Mouse (Mus musculus) midbrain, postnatal 0 days (tissue): ENCODE measurements around the gene Car15. TPM values are rescaled to one million over a fixed set of nuclear protein-coding genes. Genes with fewer than 3 reads are reported as not detected.
A peak's percentile ranks its signal among the peaks of the same experiment; 100 is the strongest.

Source experiments
- ATAC-seq: fragments of 200-750 bp; cut with Nextera tagmentation; 2 replicates; pipeline ENCODE4 v1.8.0; 2017; ENCODE audit warnings: moderate number of reproducible peaks, mild to moderate bottlenecking, moderate TSS enrichment, moderate library complexity; ENCODE audit not compliant: low FRiP score
- DNase-seq: peaks from one replicate; pipeline ENCODE4 v3.0.0-alpha.2; 2015; ENCODE audit warnings: low spot score
- H3K27ac ChIP-seq: fragments of 300-500 bp; sonication (generic); 2 replicates; pipeline ENCODE4 v1.5.1; 2014; ENCODE audit warnings: low read depth, mild to moderate bottlenecking, low read length, mixed read lengths
- H3K27me3 ChIP-seq: fragments of 300-500 bp; sonication (generic); 2 replicates; pipeline ENCODE4 v1.6.1; 2014; ENCODE audit warnings: low read length, control low read depth, mixed read lengths; ENCODE audit not compliant: insufficient read depth
- H3K36me3 ChIP-seq: fragments of 300-500 bp; sonication (generic); 2 replicates; pipeline ENCODE4 v1.6.1; 2014; ENCODE audit warnings: low read length, control low read depth, mixed read lengths; ENCODE audit not compliant: insufficient read depth
- H3K4me1 ChIP-seq: fragments of 300-500 bp; sonication (generic); 2 replicates; pipeline ENCODE4 v1.6.1; 2014; ENCODE audit warnings: mild to moderate bottlenecking, control low read depth, antibody characterized with exemption, low read length, mixed read lengths; ENCODE audit not compliant: insufficient read depth
- H3K4me2 ChIP-seq: fragments of 300-500 bp; sonication (generic); 2 replicates; pipeline ENCODE4 v1.6.1; 2014; ENCODE audit warnings: low read depth, mild to moderate bottlenecking, low read length, mixed read lengths; ENCODE audit not compliant: poor library complexity, severe bottlenecking
- H3K4me3 ChIP-seq: fragments of 300-500 bp; sonication (generic); 2 replicates; pipeline ENCODE4 v1.5.1; 2014; ENCODE audit warnings: low read depth, mild to moderate bottlenecking, low read length, moderate library complexity
- H3K9ac ChIP-seq: fragments of 300-500 bp; sonication (generic); replicated peaks from 2 replicates; pipeline ENCODE4 v1.6.1; 2014; ENCODE audit warnings: mild to moderate bottlenecking, low read length, moderate library complexity, mixed read lengths; ENCODE audit not compliant: poor library complexity, severe bottlenecking
- H3K9me3 ChIP-seq: fragments of 300-500 bp; sonication (generic); 2 replicates; pipeline ENCODE4 v1.6.1; 2016; ENCODE audit warnings: low read length, control low read depth
- CTCF ChIP-seq: IDR thresholded peaks from 2 replicates; pipeline ENCODE4 v1.5.1; 2016; ENCODE audit warnings: antibody characterized with exemption, mild to moderate bottlenecking
- WGBS: fragments of 180-500 bp; shearing (Covaris S2); extraction: QIAGEN DNeasy Blood & Tissue Kit; methylation state at CpG from one replicate; pipeline ENCODE4 v1.1.7; 2014; 5-methylcytosine and 5-hydroxymethylcytosine counted together
- polyA plus RNA-seq: library from polyadenylated mRNA; unstranded; fragments of >200 nt; fragmentation: Nextera tagmentation; extraction: Ambion mirVana; gene quantifications from 2 replicates; pipeline ENCODE4 v1.2.1, GENCODE M21; 2015
- total RNA-seq: library from RNA; depleted of rRNA; stranded (reverse); fragments of >200 nt; gene quantifications from 2 replicates; pipeline ENCODE4 v1.2.3, GENCODE M21; 2014

The Car15 gene
- total and polyA plus RNA-seq, 2 experiments from 2014 or later, result 1.7 to 12.8 TPM

DNA sequence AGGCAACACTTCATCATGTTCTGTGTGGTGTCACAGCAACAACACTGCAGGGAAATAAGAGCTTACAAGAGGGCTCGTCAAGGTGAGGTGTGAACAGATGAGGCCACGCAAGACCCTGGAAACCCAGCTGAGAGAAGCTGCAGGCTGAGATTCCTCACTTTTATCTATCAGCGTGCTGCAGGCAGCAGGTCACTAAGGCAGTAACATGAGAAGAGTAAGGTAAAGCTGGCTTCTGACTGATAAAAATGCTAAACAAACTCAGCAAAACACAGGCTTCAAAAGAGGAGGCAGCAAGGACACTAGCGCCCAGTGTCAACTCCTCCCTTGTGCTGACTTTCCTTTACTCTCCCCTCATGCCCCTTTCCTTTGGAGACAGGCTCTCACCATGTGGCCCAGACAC, 34.8 kb upstream of the Car15 start:
- no peak for TF ChIP-seq CTCF

DNA sequence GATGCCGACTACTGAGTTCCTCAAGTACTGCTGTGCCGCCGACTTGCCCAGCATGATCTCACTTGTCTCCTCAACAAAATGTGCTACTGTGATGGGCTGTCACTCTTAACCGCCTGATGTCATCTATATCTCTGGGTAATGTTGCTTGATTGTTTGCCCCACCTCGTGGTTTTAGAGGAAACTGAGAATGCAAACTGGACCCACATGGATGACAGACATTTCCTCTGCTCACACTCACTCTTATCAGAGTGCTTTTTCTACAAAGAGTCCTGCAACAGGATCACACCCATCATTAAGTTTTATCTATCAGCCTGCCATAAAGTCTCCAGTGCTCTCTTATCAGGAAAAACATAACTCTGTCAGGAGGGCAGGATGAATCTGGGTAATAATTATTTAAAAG, 33.1 kb upstream of the Car15 start:
- H3K9ac ChIP-seq, result no peak overlapping the region
- DNase-seq, result no peak
- TF ChIP-seq CTCF, result no peak
- H3K27ac ChIP-seq, result no peak overlapping the region
- WGBS, result 87% methylated on average over 5 of the region's 5 CpGs
- H3K27me3 ChIP-seq, result no peaks in the 10 kb centered on the region
- H3K36me3 ChIP-seq, result peaks cover 19% of the 10 kb centered on the region
- no peak overlapping the region for H3K4me2 ChIP-seq
- H3K4me3 ChIP-seq, result no peak overlapping the region
- no peaks in the 10 kb centered on the region for H3K9me3 ChIP-seq
- H3K4me1 ChIP-seq, result no peaks in the 10 kb centered on the region
- no peak for ATAC-seq

More for the DNA sequence above, 34.8 kb upstream of the Car15 start:
- no peaks in the 10 kb centered on the region for H3K27me3 ChIP-seq
- H3K9me3 ChIP-seq, result no peaks in the 10 kb centered on the region
- H3K36me3 ChIP-seq, result peaks cover 19% of the 10 kb centered on the region
- WGBS, result 66% methylated on average over 4 of the region's 4 CpGs
- H3K9ac ChIP-seq, result no peak overlapping the region
- no peak overlapping the region for H3K27ac ChIP-seq
- H3K4me3 ChIP-seq, result no peak overlapping the region
- ATAC-seq (no peak), DNase-seq (no peak)
- no peak overlapping the region for H3K4me2 ChIP-seq
- H3K4me1 ChIP-seq, result no peaks in the 10 kb centered on the region

DNA sequence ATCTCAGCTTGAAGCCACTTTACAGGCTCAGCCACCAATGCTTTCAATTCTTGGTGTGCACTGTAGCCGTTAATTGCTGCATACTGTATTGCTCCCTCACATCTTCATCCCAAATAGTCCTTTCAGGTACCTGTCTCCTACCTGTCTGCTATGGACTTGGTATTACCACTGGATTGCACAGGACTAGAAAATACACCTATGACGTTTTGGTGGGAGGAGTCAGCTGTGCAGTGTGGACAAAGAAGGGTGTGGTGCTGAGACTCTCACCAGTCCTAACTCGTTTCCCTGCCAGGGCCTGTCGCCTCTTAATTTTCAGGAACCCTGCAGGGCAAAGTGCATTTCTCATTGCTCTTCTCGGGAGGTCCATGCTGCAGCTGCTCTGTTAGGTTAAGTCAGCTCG, 27.6 kb upstream of the Car15 start:
- H3K36me3 ChIP-seq, result peaks cover 13% of the 10 kb centered on the region; the same call in 1 of the 2 replicates
- DNase-seq (peak; percentile 26), ATAC-seq (no peak)
- no peaks in the 10 kb centered on the region for H3K27me3 ChIP-seq
- no peak overlapping the region for H3K4me2 ChIP-seq
- no peak overlapping the region for H3K9ac ChIP-seq
- H3K9me3 ChIP-seq, result no peaks in the 10 kb centered on the region
- 76% methylated on average over 6 of the region's 6 CpGs for WGBS
- H3K27ac ChIP-seq, result no peak overlapping the region
- TF ChIP-seq CTCF, result no peak
- H3K4me1 ChIP-seq, result no peaks in the 10 kb centered on the region
- no peak overlapping the region for H3K4me3 ChIP-seq

DNA sequence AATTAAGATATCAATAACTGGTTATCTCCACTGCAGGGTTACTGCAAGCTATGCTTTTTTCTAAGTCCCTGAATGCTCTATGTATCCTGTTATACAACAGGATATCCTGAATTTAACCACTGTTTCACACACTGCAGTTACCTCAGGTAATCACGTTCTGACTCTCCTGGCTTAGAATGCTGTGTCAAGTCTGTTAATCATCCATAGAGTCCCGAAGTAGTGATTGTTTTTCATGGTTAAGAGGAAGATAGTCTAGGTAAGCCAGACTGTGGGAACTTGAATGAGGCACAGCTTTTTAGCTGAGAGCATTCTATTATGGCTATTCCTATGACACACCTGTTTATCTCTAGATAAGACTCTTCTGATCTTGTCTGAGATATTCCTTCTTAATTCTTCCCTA, 27.1 kb upstream of the Car15 start:
- Histone ChIP-seq H3K4me3 (no peak overlapping the region), H3K27me3 (no peaks in the 10 kb centered on the region), H3K9me3 (no peaks in the 10 kb centered on the region), H3K36me3 (peaks cover 13% of the 10 kb centered on the region; the same call in 1 of the 2 replicates), H3K4me2 (no peak overlapping the region), H3K4me1 (no peaks in the 10 kb centered on the region), H3K27ac (no peak overlapping the region), H3K9ac (no peak overlapping the region)
- 88% methylated on average over 2 of the region's 2 CpGs for WGBS
- ATAC-seq (no peak), DNase-seq (no peak)
- TF ChIP-seq CTCF, result no peak

DNA sequence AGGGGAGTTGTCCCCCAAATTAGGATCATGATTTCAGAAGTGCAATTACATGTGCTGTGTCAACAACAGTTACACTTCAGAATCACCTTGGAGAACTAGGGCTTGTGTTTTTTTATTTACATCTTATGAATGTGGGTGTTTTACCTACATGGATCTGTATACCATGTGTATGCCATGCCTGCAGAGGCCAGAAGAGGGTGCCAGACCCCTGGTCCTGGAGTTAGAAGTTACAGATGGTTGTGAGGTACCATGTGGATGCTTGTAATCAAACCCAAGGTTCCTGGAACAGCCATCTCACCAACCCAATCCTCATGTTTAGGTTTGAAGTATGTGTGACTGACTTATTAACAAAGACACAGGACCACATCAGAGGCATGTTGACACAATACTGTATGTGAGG, 20.4 kb upstream of the Car15 start:
- Histone ChIP-seq H3K9ac (no peak overlapping the region), H3K4me3 (no peak overlapping the region), H3K4me2 (no peak overlapping the region), H3K36me3 (peaks cover 46% of the 10 kb centered on the region), H3K9me3 (no peaks in the 10 kb centered on the region), H3K27ac (no peak overlapping the region), H3K27me3 (no peaks in the 10 kb centered on the region), H3K4me1 (no peaks in the 10 kb centered on the region)
- ATAC-seq (0 out of 2 replicates have a peak, but pooled peaks have one; percentile 62), DNase-seq (peak; percentile 59)
- TF ChIP-seq CTCF, result peak; percentile 79

DNA sequence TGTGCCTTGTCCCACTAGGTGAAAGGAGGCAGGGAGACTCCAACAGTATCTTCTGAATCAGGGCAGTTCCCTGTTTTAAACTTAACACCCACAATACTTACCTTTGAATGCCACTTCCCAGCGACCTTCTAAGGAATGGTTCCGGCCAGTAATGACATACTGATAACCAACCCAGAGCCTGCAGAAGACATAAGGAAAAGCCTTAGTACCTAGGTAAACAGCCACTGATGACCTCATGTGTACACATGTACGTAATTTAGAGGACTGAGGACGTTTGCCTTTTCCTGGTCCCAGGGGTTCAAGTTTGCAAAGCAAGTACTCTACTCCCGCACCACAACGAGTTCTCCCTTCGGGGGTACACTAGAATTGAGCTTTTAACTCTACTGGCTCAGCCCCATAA, 19.0 kb upstream of the Car15 start:
- H3K36me3 ChIP-seq, result peaks cover 53% of the 10 kb centered on the region
- DNase-seq, result no peak
- no peaks in the 10 kb centered on the region for H3K9me3 ChIP-seq
- no peak overlapping the region for H3K4me3 ChIP-seq
- no peaks in the 10 kb centered on the region for H3K4me1 ChIP-seq
- 92% methylated on average over 7 of the region's 7 CpGs for WGBS
- no peak for TF ChIP-seq CTCF
- H3K27me3 ChIP-seq, result no peaks in the 10 kb centered on the region
- no peak overlapping the region for H3K27ac ChIP-seq
- no peak overlapping the region for H3K9ac ChIP-seq
- no peak overlapping the region for H3K4me2 ChIP-seq
- ATAC-seq, result no peak
